Mouse (Mus musculus): Measurements from ENCODE around the gene G6pc3. TPM values are rescaled to one million over a fixed set of nuclear protein-coding genes. Genes with fewer than 3 reads are reported as not detected.

Gene G6pc3
- polyA plus RNA-seq, 1 experiment from 2014 or later: 42.3 TPM

Small RNA genes lying within 50 kb of the gene (microRNA-seq; reads per million reads assigned to microRNA genes)
- 0.97 reads per million for gene Mir8101

Other genes with a start within 250 kb of the G6pc3 start
- not detected in 2 replicates for gene Sost, start 222.6 kb upstream of the G6pc3 start, polyA plus RNA-seq (2014; fragmentation: Nextera tagmentation; extraction: Ambion mirVana)
- not detected in 2 replicates for gene Cfap97d1, start 205.3 kb upstream of the G6pc3 start, polyA plus RNA-seq (2014; fragmentation: Nextera tagmentation; extraction: Ambion mirVana)
- gene Dusp3, start 202.6 kb upstream of the G6pc3 start, polyA plus RNA-seq (2014; fragmentation: Nextera tagmentation; extraction: Ambion mirVana): 24.0 and 24.7 TPM in 2 replicates
- gene Mpp3, start 161.2 kb upstream of the G6pc3 start, polyA plus RNA-seq (2014; fragmentation: Nextera tagmentation; extraction: Ambion mirVana): 53.5 and 57.2 TPM in 2 replicates
- 0.27 TPM in 1 of 2 replicates, not detected in the other for gene Cd300lg, start 148.1 kb upstream of the G6pc3 start, polyA plus RNA-seq (2014; fragmentation: Nextera tagmentation; extraction: Ambion mirVana)
- gene Mpp2, start 101.1 kb upstream of the G6pc3 start, polyA plus RNA-seq (2014; fragmentation: Nextera tagmentation; extraction: Ambion mirVana): 24.3 and 24.6 TPM in 2 replicates
- gene Ppy, start 88.3 kb upstream of the G6pc3 start, polyA plus RNA-seq (2014; fragmentation: Nextera tagmentation; extraction: Ambion mirVana): not detected in 2 replicates
- 4.3 and 4.4 TPM in 2 replicates for gene Pyy, start 81.8 kb upstream of the G6pc3 start, polyA plus RNA-seq (2014; fragmentation: Nextera tagmentation; extraction: Ambion mirVana)
- gene Nags, start 44.1 kb upstream of the G6pc3 start, polyA plus RNA-seq (2014; fragmentation: Nextera tagmentation; extraction: Ambion mirVana): 0.09 TPM in 1 of 2 replicates, not detected in the other
- 32.7 and 35.0 TPM in 2 replicates for gene Tmem101, start 33.2 kb upstream of the G6pc3 start, polyA plus RNA-seq (2014; fragmentation: Nextera tagmentation; extraction: Ambion mirVana)
- 78.6 and 81.9 TPM in 2 replicates for gene Lsm12, start 4.3 kb upstream of the G6pc3 start, polyA plus RNA-seq (2014; fragmentation: Nextera tagmentation; extraction: Ambion mirVana)
- 40.7 and 50.8 TPM in 2 replicates for gene Hdac5, start 40.5 kb downstream of the G6pc3 start, polyA plus RNA-seq (2014; fragmentation: Nextera tagmentation; extraction: Ambion mirVana)
- 1.8 and 2.9 TPM in 2 replicates for gene BC030867, start 59.3 kb downstream of the G6pc3 start, polyA plus RNA-seq (2014; fragmentation: Nextera tagmentation; extraction: Ambion mirVana)
- gene Asb16, start 79.1 kb downstream of the G6pc3 start, polyA plus RNA-seq (2014; fragmentation: Nextera tagmentation; extraction: Ambion mirVana): 0.07 and 0.18 TPM in 2 replicates
- 74.3 and 77.8 TPM in 2 replicates for gene Tmub2, start 95.3 kb downstream of the G6pc3 start, polyA plus RNA-seq (2014; fragmentation: Nextera tagmentation; extraction: Ambion mirVana)
- gene Atxn7l3, start 107.0 kb downstream of the G6pc3 start, polyA plus RNA-seq (2014; fragmentation: Nextera tagmentation; extraction: Ambion mirVana): 37.3 and 37.5 TPM in 2 replicates
- 70.0 and 76.0 TPM in 2 replicates for gene Ubtf, start 130.1 kb downstream of the G6pc3 start, polyA plus RNA-seq (2014; fragmentation: Nextera tagmentation; extraction: Ambion mirVana)
- 1.6 and 3.3 TPM in 2 replicates for gene Slc4a1, start 176.6 kb downstream of the G6pc3 start, polyA plus RNA-seq (2014; fragmentation: Nextera tagmentation; extraction: Ambion mirVana)
- 106 TPM in 2 replicates for gene Rundc3a, start 203.8 kb downstream of the G6pc3 start, polyA plus RNA-seq (2014; fragmentation: Nextera tagmentation; extraction: Ambion mirVana)
- 154 and 157 TPM in 2 replicates for gene Slc25a39, start 218.3 kb downstream of the G6pc3 start, polyA plus RNA-seq (2014; fragmentation: Nextera tagmentation; extraction: Ambion mirVana)
- 52.4 and 63.6 TPM in 2 replicates for gene Grn, start 240.7 kb downstream of the G6pc3 start, polyA plus RNA-seq (2014; fragmentation: Nextera tagmentation; extraction: Ambion mirVana)

Data from hindbrain, embryonic 14.5 days (tissue).